Mouse (Mus musculus): ENCODE data around the gene AC161166.1. TPM values are rescaled to one million over a fixed set of nuclear protein-coding genes. Genes with fewer than 3 reads are reported as not detected.

Gene AC161166.1
- not detected for total RNA-seq (2023)

DNA sequence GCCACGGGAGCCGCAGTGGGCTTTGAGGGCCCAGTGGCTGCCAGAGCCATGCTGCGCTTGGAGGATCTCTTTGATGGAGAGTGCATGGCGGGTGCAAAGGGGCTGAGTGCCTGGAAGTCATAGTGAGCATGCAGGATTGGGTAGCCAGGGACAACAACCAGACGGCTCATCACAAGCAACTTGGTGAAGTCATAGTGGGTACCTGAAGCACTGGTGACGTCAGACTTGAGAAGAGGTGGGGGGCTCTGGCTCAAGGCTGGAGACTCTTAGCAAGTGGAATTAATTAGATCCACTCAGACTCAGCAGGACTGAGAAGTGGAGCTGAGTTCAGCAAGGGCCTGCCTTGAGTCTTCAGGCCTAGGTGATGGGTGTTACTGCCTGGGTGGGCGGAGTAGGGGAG lies at the start of gene AC161166.1:
Gene AC161166.1, minus strand, starts transcription at position 101 of the 400 bp plus-strand sequence.

DNA sequence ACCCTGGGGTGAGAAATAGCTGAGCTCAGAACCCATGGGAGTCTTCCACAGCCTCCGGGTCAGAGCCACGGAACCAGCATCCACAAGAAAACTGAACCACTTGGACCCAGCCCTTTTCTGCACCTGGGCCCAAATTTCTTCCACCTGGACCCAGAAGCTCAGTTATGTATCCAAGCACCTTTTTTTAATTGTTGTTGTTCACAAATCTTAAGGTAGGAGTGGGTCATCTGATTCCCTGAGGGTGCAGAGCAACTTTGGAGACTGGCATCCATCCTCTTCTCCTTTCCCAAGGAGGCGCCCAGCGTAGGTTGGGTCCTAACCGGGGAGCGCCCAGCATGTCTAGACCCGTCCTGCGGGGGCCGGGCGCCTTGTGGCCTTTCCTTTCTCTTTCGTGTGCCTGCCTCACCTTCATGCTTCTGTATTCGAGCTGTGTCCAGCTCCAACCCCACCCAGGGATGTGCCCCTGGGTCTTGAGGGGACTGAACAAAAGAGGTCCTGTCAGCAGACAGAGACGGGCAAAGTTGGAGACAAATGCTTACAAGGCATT lies 33.9 kb upstream of the AC161166.1 start, which contains the start of the genes Pinlyp and Xrcc1:
Gene Pinlyp, minus strand, starts transcription at position 51 of the 547 bp plus-strand sequence.
Gene Xrcc1, plus strand, starts transcription at position 222 of the 547 bp plus-strand sequence.

DNA sequence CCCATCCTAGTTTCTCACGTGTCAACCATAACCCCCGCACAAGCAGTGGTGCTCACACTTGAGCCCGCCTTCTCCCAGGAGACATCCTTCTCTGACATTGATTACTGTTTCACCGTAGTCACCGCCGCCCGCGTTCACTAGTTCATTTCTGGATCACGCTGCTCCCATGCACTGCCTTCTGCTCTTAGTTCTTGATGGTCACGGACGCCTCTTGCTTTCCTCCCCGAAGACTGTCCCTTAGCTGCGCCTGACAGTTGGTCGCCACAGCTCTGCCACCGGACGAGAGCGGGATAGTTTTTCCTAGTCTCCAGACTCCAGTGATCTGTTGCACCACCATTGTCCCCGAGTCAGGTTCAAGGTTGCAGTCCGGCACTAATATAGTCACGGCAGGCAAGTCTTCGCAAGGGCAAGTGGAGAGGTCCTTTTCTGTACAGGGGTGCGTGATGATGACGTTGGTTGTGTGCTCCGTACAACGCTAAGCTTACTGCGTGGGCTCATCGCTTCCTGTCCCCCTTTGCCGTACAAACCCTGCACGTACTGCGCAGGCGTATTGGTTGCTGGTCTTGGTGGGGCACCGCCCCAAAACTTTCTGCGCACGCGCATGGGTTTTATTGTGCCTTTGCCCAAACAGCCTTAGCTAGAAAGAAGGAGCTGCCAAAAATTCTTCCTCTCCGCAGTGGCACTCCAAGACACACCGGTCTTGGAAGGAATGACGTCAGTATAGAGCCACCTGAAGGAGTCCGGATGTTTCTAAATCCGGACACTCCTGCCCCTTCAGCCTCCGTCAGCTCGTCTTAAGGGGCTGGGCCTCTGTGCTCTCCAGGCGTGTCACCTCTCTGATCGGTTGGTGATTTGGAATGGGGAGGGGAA lies 18.0 kb upstream of the AC161166.1 start, which contains the start of gene Irgq:
Gene Irgq, plus strand, starts transcription at position 628 of the 870 bp plus-strand sequence.

DNA sequence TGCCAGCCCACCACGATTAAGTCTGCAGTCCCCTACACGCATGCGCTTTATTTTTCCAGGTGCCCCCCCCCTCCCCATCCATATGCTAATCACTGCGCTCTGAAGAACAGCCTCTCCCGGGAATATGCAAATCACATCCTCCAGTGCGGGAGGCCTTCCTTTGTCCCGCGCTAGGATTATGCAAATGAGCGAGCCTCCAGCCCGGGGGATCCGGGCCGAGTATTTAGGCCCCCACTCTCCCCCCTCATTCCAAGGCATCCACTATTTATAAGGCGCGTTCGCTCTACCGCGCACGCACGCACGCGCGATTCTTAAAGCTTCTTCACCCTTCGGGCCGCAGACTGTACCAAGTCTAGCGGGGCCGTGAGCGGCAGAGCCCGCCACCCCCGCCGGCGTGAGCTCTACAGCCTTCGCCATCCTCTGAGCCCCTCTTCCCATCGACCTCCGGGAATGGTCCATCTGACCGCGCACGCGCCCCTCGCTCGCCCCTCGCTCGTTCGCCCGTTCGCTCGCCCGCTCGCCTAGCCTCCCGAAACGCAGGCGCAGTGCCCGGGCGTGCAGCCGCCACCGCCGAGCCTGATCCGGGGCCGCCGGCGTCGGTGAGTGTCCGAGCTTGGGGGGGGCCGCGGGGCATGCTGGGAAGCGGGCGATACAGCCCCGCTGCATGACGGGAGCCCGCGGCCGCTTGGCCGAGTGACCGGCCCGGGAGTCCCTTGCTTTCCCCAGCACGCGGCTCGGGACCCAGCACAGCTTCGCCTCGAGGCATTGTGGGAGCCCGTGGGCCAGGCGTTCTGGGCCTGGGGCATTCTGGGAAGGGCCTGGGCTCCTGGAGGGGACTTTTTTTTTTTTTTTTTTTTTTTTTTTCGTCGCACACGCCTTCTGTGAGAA lies 5.2 kb downstream of the AC161166.1 start, which contains the start of gene Zfp428:
Gene Zfp428, plus strand, starts transcription at position 169 of the 888 bp plus-strand sequence.

DNA sequence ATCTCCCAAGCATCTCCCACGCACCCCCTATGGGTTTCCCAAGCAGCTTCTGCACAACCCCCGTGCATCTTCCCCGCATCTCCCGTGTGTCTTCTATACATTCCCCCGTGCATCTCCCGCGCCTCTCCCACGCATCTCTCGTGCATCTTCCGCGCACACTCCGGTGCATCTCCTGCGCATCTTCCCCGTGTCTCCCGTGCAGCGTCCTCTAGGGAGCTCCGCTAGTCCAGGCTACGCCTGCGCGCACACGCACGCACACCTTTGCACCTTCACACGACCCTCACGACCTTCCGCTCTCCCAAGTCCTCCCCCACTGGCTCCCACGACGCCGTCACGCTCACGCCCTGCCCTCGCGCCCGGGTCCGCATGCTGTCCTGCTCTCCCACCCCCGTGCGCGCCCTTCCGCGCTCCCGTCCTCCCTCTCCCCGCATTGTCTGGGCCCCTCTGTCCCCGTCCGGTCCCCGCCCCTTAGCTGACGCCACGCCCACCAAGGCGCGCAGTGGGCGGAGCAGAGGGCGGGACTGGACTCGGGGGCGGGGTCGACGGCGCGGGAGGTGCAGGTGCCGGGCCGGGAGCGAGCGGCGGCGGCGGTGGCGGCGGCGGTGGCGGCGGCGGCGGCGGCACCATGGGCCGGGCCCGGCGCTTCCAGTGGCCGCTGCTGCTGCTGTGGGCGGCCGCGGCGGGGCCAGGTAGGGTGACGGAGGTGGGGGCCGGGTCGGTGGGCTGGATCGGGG lies 30.6 kb downstream of the AC161166.1 start, which contains the start of gene Cadm4:
Gene Cadm4, plus strand, starts transcription at position 550 of the 734 bp plus-strand sequence.

DNA sequence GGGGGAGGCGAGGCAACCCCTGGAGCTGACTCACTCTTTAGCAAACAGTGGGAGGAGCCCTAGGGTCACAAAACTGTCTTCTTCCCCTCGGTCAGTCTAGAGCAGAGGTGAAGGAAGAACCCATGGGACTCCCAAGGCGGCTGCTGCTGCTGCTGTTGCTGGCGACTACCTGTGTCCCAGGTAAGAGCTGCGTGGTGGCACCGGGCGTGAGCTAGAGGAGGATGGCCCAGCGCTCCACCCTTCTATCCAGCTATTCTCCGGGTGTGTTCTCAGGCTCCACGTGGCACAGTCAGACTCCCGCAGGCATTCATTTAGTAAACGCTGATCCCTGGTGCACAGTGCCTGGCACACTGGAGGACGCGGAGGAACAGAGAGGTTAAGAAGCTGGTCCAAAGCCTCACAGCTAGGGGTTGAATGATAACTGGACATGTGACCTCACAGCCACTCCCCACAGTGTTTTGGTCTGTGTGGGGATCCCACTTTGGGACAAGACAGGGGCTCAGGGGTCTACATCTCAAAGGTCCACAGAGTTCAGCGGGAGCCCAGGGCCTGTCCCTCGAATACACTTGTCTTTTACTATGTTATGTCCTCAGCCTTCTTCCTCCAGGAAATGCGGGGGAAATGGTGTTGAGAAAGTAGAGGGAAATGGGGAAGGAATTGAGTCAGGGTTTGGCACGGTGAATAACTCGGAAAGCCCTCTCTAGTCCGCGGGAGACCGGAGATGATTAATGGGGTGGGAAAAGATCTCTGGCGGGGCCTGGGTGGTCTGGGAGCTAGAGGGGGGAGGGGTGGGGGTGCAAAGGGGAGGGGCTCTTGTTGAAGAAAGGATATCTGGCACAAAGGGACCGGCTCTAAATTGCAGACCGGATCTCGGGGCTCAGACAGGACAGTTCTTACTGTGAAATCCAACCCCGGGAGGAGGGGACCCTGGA lies 49.6 kb downstream of the AC161166.1 start, which contains the start of gene Plaur:
Gene Plaur, plus strand, starts transcription at position 97 of the 932 bp plus-strand sequence.

Other genes starting within 250 kb of the AC161166.1 start
- gene Zfp93, start 242.0 kb downstream of the AC161166.1 start, total RNA-seq (2023): under 1 TPM; 0.15 to 0.44 TPM
- gene Zfp61, start 211.2 kb downstream of the AC161166.1 start, total RNA-seq (2023): 1 to 10 TPM; 3.4 to 6.4 TPM
- 1 to 10 TPM; 1.1 to 1.3 TPM for gene Zfp94, start 195.8 kb downstream of the AC161166.1 start, total RNA-seq (2023)
- under 1 TPM in 1 of 2 experiments, not detected in 1; 0.46 TPM for gene Tescl, start 178.5 kb downstream of the AC161166.1 start, total RNA-seq (2023)
- not detected for gene Lypd5, start 163.3 kb downstream of the AC161166.1 start, total RNA-seq (2023)
- 10 to 100 TPM; 10.4 to 15.7 TPM for gene Kcnn4, start 142.2 kb downstream of the AC161166.1 start, total RNA-seq (2023)
- gene Smg9, start 112.8 kb downstream of the AC161166.1 start, total RNA-seq (2023): 10 to 100 TPM; 51.5 to 57.8 TPM
- gene Irgc1, start 60.2 kb downstream of the AC161166.1 start, total RNA-seq (2023): 1 to 10 TPM; 2.1 to 2.6 TPM
- gene Plaur, start 50.0 kb downstream of the AC161166.1 start, total RNA-seq (2023): 1,000 to 10,000 TPM in 1 of 2 experiments, 100 to 1,000 TPM in 1; 962 to 1,297 TPM
- gene Cadm4, start 30.4 kb downstream of the AC161166.1 start, total RNA-seq (2023): not detected
- 1 to 10 TPM in 1 of 2 experiments, under 1 TPM in 1; 0.31 to 1.2 TPM for gene Zfp428, start 5.4 kb downstream of the AC161166.1 start, total RNA-seq (2023)
- 1 to 10 TPM; 6.0 to 6.2 TPM for gene Irgq, start 18.2 kb upstream of the AC161166.1 start, total RNA-seq (2023)
- gene Pinlyp, start 33.7 kb upstream of the AC161166.1 start, total RNA-seq (2023): not detected
- gene Xrcc1, start 33.8 kb upstream of the AC161166.1 start, total RNA-seq (2023): 10 to 100 TPM; 27.4 to 33.8 TPM
- 10 to 100 TPM; 71.6 to 77.0 TPM for gene Ethe1, start 75.1 kb upstream of the AC161166.1 start, total RNA-seq (2023)
- gene Zfp575, start 75.2 kb upstream of the AC161166.1 start, total RNA-seq (2023): under 1 TPM in 1 of 2 experiments, not detected in 1; 0.13 TPM
- gene Phldb3, start 98.3 kb upstream of the AC161166.1 start, total RNA-seq (2023): 1 to 10 TPM; 5.7 to 5.8 TPM
- gene Lypd3, start 124.1 kb upstream of the AC161166.1 start, total RNA-seq (2023): not detected
- gene Tex101, start 164.2 kb upstream of the AC161166.1 start, total RNA-seq (2023): not detected
- 1 to 10 TPM in 1 of 2 experiments, under 1 TPM in 1; 0.97 to 2.1 TPM for gene BC049730, start 196.8 kb upstream of the AC161166.1 start, total RNA-seq (2023)
- gene Gm4763, start 214.5 kb upstream of the AC161166.1 start, total RNA-seq (2023): 1 to 10 TPM; 8.0 to 9.5 TPM
- gene Cd177, start 247.9 kb upstream of the AC161166.1 start, total RNA-seq (2023): 1,000 to 10,000 TPM; 1,138 to 1,339 TPM

All from neutrophil, adult 59 days (primary cell).